Mouse (Mus musculus): ENCODE measurements around the gene Tlr13. TPM values are rescaled to one million over a fixed set of nuclear protein-coding genes. Genes with fewer than 3 reads are reported as not detected.
"Not testable (repeated sequence)": the region's sequence is repeated elsewhere in the genome, so short reads cannot be mapped to it uniquely, and the experiment has no call there.

The Tlr13 gene
- total RNA-seq, 2 experiments from 2014 or later, result 0.11 to 0.15 TPM

GRCm38 (mm10) chrX:106189356-106189755 is 46.4 kb downstream of the Tlr13 start:
- Histone ChIP-seq H3K4me3 (peak overlapping the region; percentile 80), H3K27ac (peak overlapping the region; percentile 91)
- DNase-seq, result no peak
- TF ChIP-seq CTCF (IDR thresholded peaks at IDR 0.05), result no peak
- intact Hi-C loops (cut with DNase I), result loop anchor here (5.0 to 10.0 kb wide), 2 partner anchors 162 to 1115 kb away; partner anchors contain the start of genes Atp7a and Pbdc1

GRCm38 (mm10) chrX:106190091-106190490 is 47.1 kb downstream of the Tlr13 start:
- Histone ChIP-seq H3K4me3 (peak overlapping the region; percentile 80), H3K27ac (peak overlapping the region; percentile 91)
- no peak for DNase-seq
- intact Hi-C loops (cut with DNase I), result no loop called here
- TF ChIP-seq CTCF (IDR thresholded peaks at IDR 0.05), result no peak

GRCm38 (mm10) chrX:106194361-106194760 is 51.4 kb downstream of the Tlr13 start:
- intact Hi-C loops (cut with DNase I), result not testable (repeated sequence)
- Histone ChIP-seq H3K27ac (peak overlapping the region; percentile 79), H3K4me3 (peak overlapping the region; percentile 56)
- DNase-seq, result peak; percentile 66

- peak; percentile 51 for TF ChIP-seq CTCF (IDR thresholded peaks at IDR 0.05)
- Histone ChIP-seq H3K4me3 (no peak overlapping the region; the same call in 1 of the 2 replicates), H3K27ac (peak overlapping the region; percentile 35; the same call in 1 of the 2 replicates)
- intact Hi-C loops (cut with DNase I), result no loop called here
- DNase-seq, result no peak
These were observed 54.3 kb downstream of the Tlr13 start for GRCm38 (mm10) chrX:106197308-106197707.

GRCm38 (mm10) chrX:106198904-106199303 is 55.9 kb downstream of the Tlr13 start:
- no peak for DNase-seq
- H3K4me3 ChIP-seq, result no peak overlapping the region
- intact Hi-C loops (cut with DNase I), result no loop called here
- peak; percentile 40 for TF ChIP-seq CTCF (IDR thresholded peaks at IDR 0.05)
- H3K27ac ChIP-seq, result no peak overlapping the region

GRCm38 (mm10) chrX:106209100-106209499 is 66.1 kb downstream of the Tlr13 start:
- intact Hi-C loops (cut with DNase I), result no loop called here
- no peak for TF ChIP-seq CTCF (IDR thresholded peaks at IDR 0.05)

More at GRCm38 (mm10) chrX:106209100-106209499, 66.1 kb downstream of the Tlr13 start:
- Histone ChIP-seq H3K27ac (no peak overlapping the region), H3K4me3 (no peak overlapping the region)
- no peak for DNase-seq

Other genes with a start within 250 kb of the Tlr13 start
- gene Atrx, start 213.8 kb upstream of the Tlr13 start, total RNA-seq (2021), result 10 to 100 TPM; 38.7 to 42.4 TPM
- 10 to 100 TPM; 29.4 to 33.3 TPM for gene Magt1, start 131.3 kb upstream of the Tlr13 start, total RNA-seq (2021)
- 1,000 to 10,000 TPM in 1 of 2 experiments, 100 to 1,000 TPM in 1; 806 to 1,137 TPM for gene Cox7b, start 127.5 kb upstream of the Tlr13 start, total RNA-seq (2021)
- 1 to 10 TPM; 8.1 to 8.7 TPM for gene Atp7a, start 115.9 kb upstream of the Tlr13 start, total RNA-seq (2021)
- 1,000 to 10,000 TPM in 1 of 2 experiments, 100 to 1,000 TPM in 1; 915 to 1,167 TPM for gene Pgk1, start 43.9 kb downstream of the Tlr13 start, total RNA-seq (2021)
- 1 to 10 TPM; 8.2 to 8.4 TPM for gene Taf9b, start 78.0 kb downstream of the Tlr13 start, total RNA-seq (2021)
- not detected for gene Fnd3c2, start 112.2 kb downstream of the Tlr13 start, total RNA-seq (2021)